Mouse (Mus musculus): ENCODE data around the gene Azi2. TPM values are rescaled to one million over a fixed set of nuclear protein-coding genes. Genes with fewer than 3 reads are reported as not detected.

Azi2 gene
- polyA plus RNA-seq, 1 experiment from 2014 or later: 86.0 TPM

- H3K27me3 ChIP-seq (ENCODE audit: control insufficient read depth, insufficient read depth, low read length): no peaks in the 10 kb centered on the region
- WGBS: 94% methylated on average over 2 of the region's 2 CpGs
Observed at GRCm38 (mm10) chr9:118100484-118100883, 60.2 kb downstream of the Azi2 start.

GRCm38 (mm10) chr9:118101802-118102201, 61.5 kb downstream of the Azi2 start:
- no peaks in the 10 kb centered on the region for H3K4me1 ChIP-seq (ENCODE audit: control insufficient read depth, insufficient read depth, low read length)
- no peak for ATAC-seq (ENCODE audit: insufficient number of reproducible peaks, insufficient read depth, low FRiP score, low read depth)
- no peak overlapping the region for H3K4me2 ChIP-seq (replicated peaks; ENCODE audit: low read depth, low read length)
- H3K4me3 ChIP-seq (ENCODE audit: low read depth, low read length): no peak overlapping the region
- no peaks in the 10 kb centered on the region for H3K9me3 ChIP-seq (ENCODE audit: control insufficient read depth, low read depth, low read length)
- H3K9ac ChIP-seq (replicated peaks; ENCODE audit: low read depth, low read length): no peak overlapping the region
- no peak overlapping the region for H3K27ac ChIP-seq (ENCODE audit: low read length)
- 92% methylated on average over 2 of the region's 2 CpGs for WGBS
- no peaks in the 10 kb centered on the region for H3K27me3 ChIP-seq (ENCODE audit: control insufficient read depth, insufficient read depth, low read length)
- H3K36me3 ChIP-seq (ENCODE audit: control insufficient read depth, insufficient read depth, low read length): no peaks in the 10 kb centered on the region

More at GRCm38 (mm10) chr9:118100484-118100883, 60.2 kb downstream of the Azi2 start:
- no peaks in the 10 kb centered on the region for H3K4me1 ChIP-seq (ENCODE audit: control insufficient read depth, insufficient read depth, low read length)
- H3K27ac ChIP-seq (ENCODE audit: low read length): no peak overlapping the region
- H3K36me3 ChIP-seq (ENCODE audit: control insufficient read depth, insufficient read depth, low read length): no peaks in the 10 kb centered on the region
- no peaks in the 10 kb centered on the region for H3K9me3 ChIP-seq (ENCODE audit: control insufficient read depth, low read depth, low read length)
- H3K4me2 ChIP-seq (replicated peaks; ENCODE audit: low read depth, low read length): no peak overlapping the region
- no peak overlapping the region for H3K4me3 ChIP-seq (ENCODE audit: low read depth, low read length)
- ATAC-seq (ENCODE audit: insufficient number of reproducible peaks, insufficient read depth, low FRiP score, low read depth): no peak
- no peak overlapping the region for H3K9ac ChIP-seq (replicated peaks; ENCODE audit: low read depth, low read length)

DNA sequence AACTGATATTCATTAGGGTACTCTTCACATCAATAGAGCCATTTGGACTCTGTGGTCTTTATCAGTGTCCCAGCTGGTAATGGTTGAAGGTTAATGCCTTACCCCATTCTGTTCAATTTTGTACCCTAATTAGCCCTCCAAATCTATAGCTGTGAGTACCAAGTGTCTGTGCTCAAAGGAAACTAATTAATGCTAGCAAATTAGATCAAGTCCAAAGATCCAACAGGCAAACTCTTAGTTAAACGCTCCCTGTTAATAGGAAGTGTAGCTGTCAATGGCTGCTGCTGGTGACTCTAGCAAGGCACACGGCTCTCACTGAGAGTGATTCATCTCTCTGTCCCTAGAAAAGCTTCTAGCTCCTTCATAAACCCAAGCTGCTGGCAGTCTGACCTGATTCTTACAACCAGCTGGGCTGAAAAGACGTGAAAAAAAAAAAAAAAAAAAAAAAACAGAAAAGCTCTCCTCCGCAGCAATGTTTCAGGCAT, 68.3 kb downstream of the Azi2 start:
- no peak overlapping the region for H3K27ac ChIP-seq (ENCODE audit: low read length)
- H3K9me3 ChIP-seq (ENCODE audit: control insufficient read depth, low read depth, low read length): no peaks in the 10 kb centered on the region
- no peak for ATAC-seq (ENCODE audit: insufficient number of reproducible peaks, insufficient read depth, low FRiP score, low read depth)
- H3K36me3 ChIP-seq (ENCODE audit: control insufficient read depth, insufficient read depth, low read length): no peaks in the 10 kb centered on the region
- H3K4me3 ChIP-seq (ENCODE audit: low read depth, low read length): no peak overlapping the region
- H3K27me3 ChIP-seq (ENCODE audit: control insufficient read depth, insufficient read depth, low read length): no peaks in the 10 kb centered on the region
- 67% methylated on average over 4 of the region's 4 CpGs for WGBS
- H3K4me2 ChIP-seq (replicated peaks; ENCODE audit: low read depth, low read length): no peak overlapping the region
- no peak overlapping the region for H3K9ac ChIP-seq (replicated peaks; ENCODE audit: low read depth, low read length)
- H3K4me1 ChIP-seq (ENCODE audit: control insufficient read depth, insufficient read depth, low read length): no peaks in the 10 kb centered on the region

GRCm38 (mm10) chr9:118109697-118110359, 69.5 kb downstream of the Azi2 start:
- no peak for ATAC-seq (ENCODE audit: insufficient number of reproducible peaks, insufficient read depth, low FRiP score, low read depth)
- no peaks in the 10 kb centered on the region for H3K36me3 ChIP-seq (ENCODE audit: control insufficient read depth, insufficient read depth, low read length)
- 91% methylated on average over 7 of the region's 7 CpGs for WGBS
- no peak overlapping the region for H3K4me2 ChIP-seq (replicated peaks; ENCODE audit: low read depth, low read length)
- no peak overlapping the region for H3K4me3 ChIP-seq (ENCODE audit: low read depth, low read length)
- no peak overlapping the region for H3K27ac ChIP-seq (ENCODE audit: low read length)
- no peaks in the 10 kb centered on the region for H3K4me1 ChIP-seq (ENCODE audit: control insufficient read depth, insufficient read depth, low read length)
- no peaks in the 10 kb centered on the region for H3K27me3 ChIP-seq (ENCODE audit: control insufficient read depth, insufficient read depth, low read length)
- no peaks in the 10 kb centered on the region for H3K9me3 ChIP-seq (ENCODE audit: control insufficient read depth, low read depth, low read length)
- H3K9ac ChIP-seq (replicated peaks; ENCODE audit: low read depth, low read length): no peak overlapping the region

- Histone ChIP-seq H3K9me3 (ENCODE audit: control insufficient read depth, low read depth, low read length) (no peaks in the 10 kb centered on the region), H3K9ac (replicated peaks; ENCODE audit: low read depth, low read length) (no peak overlapping the region), H3K27ac (ENCODE audit: low read length) (no peak overlapping the region), H3K27me3 (ENCODE audit: control insufficient read depth, insufficient read depth, low read length) (no peaks in the 10 kb centered on the region), H3K4me1 (ENCODE audit: control insufficient read depth, insufficient read depth, low read length) (no peaks in the 10 kb centered on the region), H3K4me2 (replicated peaks; ENCODE audit: low read depth, low read length) (no peak overlapping the region), H3K4me3 (ENCODE audit: low read depth, low read length) (no peak overlapping the region), H3K36me3 (ENCODE audit: control insufficient read depth, insufficient read depth, low read length) (no peaks in the 10 kb centered on the region)
- WGBS: 71% methylated on average over 2 of the region's 2 CpGs
- no peak for ATAC-seq (ENCODE audit: insufficient number of reproducible peaks, insufficient read depth, low FRiP score, low read depth)
Observed at GRCm38 (mm10) chr9:118110360-118110710, 70.0 kb downstream of the Azi2 start.

Small RNA genes within 50 kb of the gene (microRNA-seq; reads per million reads assigned to microRNA genes)
- not detected for gene Gm22008

Other genes with a start within 250 kb of the Azi2 start
- gene Cmc1, start 109.7 kb downstream of the Azi2 start, polyA plus RNA-seq (2014; fragmentation: Nextera tagmentation; extraction: Ambion mirVana): 54.2 and 58.7 TPM in 2 replicates